Mouse (Mus musculus) spleen, postnatal 14 days (tissue): ENCODE results near the gene Gucd1.
A peak's percentile ranks its signal among the peaks of the same experiment; 100 is the strongest.
"Not testable (repeated sequence)": the region's sequence is repeated elsewhere in the genome, so short reads cannot be mapped to it uniquely, and the experiment has no call there.

Experiments
- DNase-seq, 2 experiments: peaks; one replicate each; pipeline ENCODE4 v3.0.0; 2021 to 2022; ENCODE audit warnings: low spot score in 2 of 2

Gene Gucd1

GRCm38 (mm10) chr10:75503692-75504091, 14.1 kb downstream of the Gucd1 start:
- DNase-seq = no peak

- no peak for DNase-seq
Observed at GRCm38 (mm10) chr10:75501641-75502040, 16.1 kb downstream of the Gucd1 start.

GRCm38 (mm10) chr10:75500345-75500744, 17.4 kb downstream of the Gucd1 start:
- DNase-seq = no peak

- no peak for DNase-seq
Observed at GRCm38 (mm10) chr10:75499791-75500190, 18.0 kb downstream of the Gucd1 start.

GRCm38 (mm10) chr10:75499214-75499613, 18.6 kb downstream of the Gucd1 start:
- not testable (repeated sequence) for DNase-seq

GRCm38 (mm10) chr10:75495921-75496320, 21.9 kb downstream of the Gucd1 start:
- DNase-seq = no peak

GRCm38 (mm10) chr10:75495304-75495703, 22.5 kb downstream of the Gucd1 start:
- no peak for DNase-seq

- DNase-seq = no peak
Observed at GRCm38 (mm10) chr10:75491936-75492262, 25.9 kb downstream of the Gucd1 start.

GRCm38 (mm10) chr10:75491234-75491935, 26.4 kb downstream of the Gucd1 start:
- DNase-seq = no peak

GRCm38 (mm10) chr10:75490731-75491130, 27.0 kb downstream of the Gucd1 start:
- DNase-seq = no peak

GRCm38 (mm10) chr10:75489522-75489921, 28.2 kb downstream of the Gucd1 start:
- DNase-seq = no peak

GRCm38 (mm10) chr10:75487131-75487530, 30.6 kb downstream of the Gucd1 start:
- no peak for DNase-seq

GRCm38 (mm10) chr10:75486086-75486979, 31.4 kb downstream of the Gucd1 start:
- peak; percentile 52 to 73 for DNase-seq

- no peak for DNase-seq
Observed at GRCm38 (mm10) chr10:75484767-75485166, 33.0 kb downstream of the Gucd1 start.

- no peak for DNase-seq
Observed at GRCm38 (mm10) chr10:75484066-75484465, 33.7 kb downstream of the Gucd1 start.

- no peak for DNase-seq
Observed at GRCm38 (mm10) chr10:75482919-75483483, 34.8 kb downstream of the Gucd1 start.

- no peak for DNase-seq
Observed at GRCm38 (mm10) chr10:75482271-75482670, 35.5 kb downstream of the Gucd1 start.

- no peak for DNase-seq
Observed at GRCm38 (mm10) chr10:75481703-75482102, 36.1 kb downstream of the Gucd1 start.

- no peak for DNase-seq
Observed at GRCm38 (mm10) chr10:75479955-75480354, 37.8 kb downstream of the Gucd1 start.

GRCm38 (mm10) chr10:75477034-75477433, 40.7 kb downstream of the Gucd1 start:
- DNase-seq = no peak

- not testable (repeated sequence) for DNase-seq
Observed at GRCm38 (mm10) chr10:75475139-75475850, 42.5 kb downstream of the Gucd1 start.

GRCm38 (mm10) chr10:75474571-75474970, 43.2 kb downstream of the Gucd1 start:
- DNase-seq = no peak
